Mouse (Mus musculus) embryonic facial prominence, embryonic 12.5 days (tissue): ENCODE data around the gene Tprkb. TPM values are rescaled to one million over a fixed set of nuclear protein-coding genes. Genes with fewer than 3 reads are reported as not detected.
"Not testable (repeated sequence)": the region's sequence is repeated elsewhere in the genome, so short reads cannot be mapped to it uniquely, and the experiment has no call there.

Experiments
- ATAC-seq: fragments of 200-750 bp; cut with Nextera tagmentation; 2 replicates; pipeline ENCODE4 v1.8.0; 2017; ENCODE audit not compliant: insufficient number of reproducible peaks, insufficient read depth, low FRiP score, low TSS enrichment
- H3K27ac ChIP-seq: fragments of 300-500 bp; sonication (generic); 2 replicates; pipeline ENCODE4 v1.5.1; 2016; ENCODE audit warnings: mild to moderate bottlenecking
- H3K27me3 ChIP-seq: fragments of 300-500 bp; sonication (generic); 2 replicates; pipeline ENCODE4 v1.6.1; 2016; ENCODE audit warnings: mild to moderate bottlenecking, moderate library complexity
- H3K36me3 ChIP-seq: fragments of 300-500 bp; sonication (generic); 2 replicates; pipeline ENCODE4 v1.6.1; 2016; ENCODE audit warnings: mild to moderate bottlenecking
- H3K4me1 ChIP-seq: fragments of 300-500 bp; sonication (generic); 2 replicates; pipeline ENCODE4 v1.6.1; 2016
- H3K4me2 ChIP-seq: fragments of 300-500 bp; sonication (generic); replicated peaks from 2 replicates; pipeline ENCODE4 v1.6.1; 2016; ENCODE audit warnings: mild to moderate bottlenecking, moderate library complexity
- H3K4me3 ChIP-seq: fragments of 300-500 bp; sonication (generic); 2 replicates; pipeline ENCODE4 v1.5.1; 2016; ENCODE audit warnings: mild to moderate bottlenecking
- H3K9ac ChIP-seq: fragments of 300-500 bp; sonication (generic); 2 replicates; pipeline ENCODE4 v1.6.1; 2016; ENCODE audit warnings: mild to moderate bottlenecking, moderate library complexity
- H3K9me3 ChIP-seq: fragments of 300-500 bp; sonication (generic); 2 replicates; pipeline ENCODE4 v1.6.1; 2016; ENCODE audit warnings: mild to moderate bottlenecking, moderate library complexity
- WGBS: fragments of 180-500 bp; shearing (Covaris S2); methylation state at CpG from one replicate; pipeline ENCODE4 v1.1.7; 2016; 5-methylcytosine and 5-hydroxymethylcytosine counted together
- polyA plus RNA-seq: library from polyadenylated mRNA; unstranded; fragments of >200 nt; fragmentation: Nextera tagmentation; extraction: Ambion mirVana; gene quantifications from 2 replicates; pipeline ENCODE4 v1.2.1, GENCODE M21; 2016

Gene Tprkb
- 38.9 and 41.3 TPM in 2 replicates for polyA plus RNA-seq

GRCm38 (mm10) chr6:85911587-85911986 lies at the start of gene Tprkb:
Gene Tprkb (plus strand): TSS chr6:85911865.
- no peaks in the 10 kb centered on the region for H3K9me3 ChIP-seq
- no peak within 1 kb of the TSS for H3K27ac ChIP-seq
- WGBS, result 80% methylated on average over 3 of the region's 3 CpGs
- peaks cover 9% of the 10 kb centered on the region; the same call in 1 of the 2 replicates for H3K4me1 ChIP-seq
- H3K4me2 ChIP-seq, result no peak within 1 kb of the TSS
- no peaks in the 10 kb centered on the region for H3K27me3 ChIP-seq
- no peaks in the 10 kb centered on the region for H3K36me3 ChIP-seq
- no peak within 1 kb of the TSS for H3K9ac ChIP-seq
- ATAC-seq, result no peak
- H3K4me3 ChIP-seq, result no peak within 1 kb of the TSS

GRCm38 (mm10) chr6:85862565-85862964 lies 49.1 kb upstream of the Tprkb start:
- no peaks in the 10 kb centered on the region for H3K9me3 ChIP-seq
- H3K36me3 ChIP-seq, result no peaks in the 10 kb centered on the region
- WGBS, result 75% methylated on average over 3 of the region's 3 CpGs
- no peak overlapping the region for H3K27ac ChIP-seq
- H3K4me1 ChIP-seq, result no peaks in the 10 kb centered on the region
- no peak for ATAC-seq
- H3K4me2 ChIP-seq, result no peak overlapping the region
- H3K9ac ChIP-seq, result no peak overlapping the region
- H3K4me3 ChIP-seq, result no peak overlapping the region
- H3K27me3 ChIP-seq, result no peaks in the 10 kb centered on the region

GRCm38 (mm10) chr6:85863136-85863535 lies 48.5 kb upstream of the Tprkb start:
- Histone ChIP-seq H3K4me2 (no peak overlapping the region), H3K9ac (no peak overlapping the region), H3K36me3 (no peaks in the 10 kb centered on the region), H3K4me3 (no peak overlapping the region), H3K27me3 (no peaks in the 10 kb centered on the region), H3K4me1 (no peaks in the 10 kb centered on the region), H3K27ac (no peak overlapping the region), H3K9me3 (no peaks in the 10 kb centered on the region)
- 80% methylated on average over 2 of the region's 2 CpGs for WGBS
- no peak for ATAC-seq

GRCm38 (mm10) chr6:85863840-85864239 lies 47.8 kb upstream of the Tprkb start:
- Histone ChIP-seq H3K4me3 (no peak overlapping the region), H3K9ac (no peak overlapping the region), H3K27ac (no peak overlapping the region), H3K4me2 (no peak overlapping the region), H3K27me3 (no peaks in the 10 kb centered on the region), H3K36me3 (no peaks in the 10 kb centered on the region), H3K4me1 (no peaks in the 10 kb centered on the region), H3K9me3 (no peaks in the 10 kb centered on the region)
- 91% methylated on average over 2 of the region's 2 CpGs for WGBS
- ATAC-seq, result no peak

- not testable (repeated sequence) for H3K27ac ChIP-seq, H3K9me3 ChIP-seq, H3K9ac ChIP-seq, H3K27me3 ChIP-seq, H3K4me2 ChIP-seq, H3K4me3 ChIP-seq, ATAC-seq, H3K4me1 ChIP-seq, H3K36me3 ChIP-seq
- WGBS, result 76% methylated on average over 5 of the region's 7 CpGs
These were observed 46.6 kb upstream of the Tprkb start for GRCm38 (mm10) chr6:85864900-85865639.

GRCm38 (mm10) chr6:85866166-85866565 lies 45.5 kb upstream of the Tprkb start:
- not testable (repeated sequence) for H3K27me3 ChIP-seq, H3K9me3 ChIP-seq, H3K4me1 ChIP-seq, H3K36me3 ChIP-seq, H3K4me3 ChIP-seq, H3K4me2 ChIP-seq, H3K27ac ChIP-seq, H3K9ac ChIP-seq, ATAC-seq
- 82% methylated on average over 3 of the region's 3 CpGs for WGBS

- not testable (repeated sequence) for H3K4me2 ChIP-seq, H3K27me3 ChIP-seq, H3K9ac ChIP-seq, H3K27ac ChIP-seq, H3K4me3 ChIP-seq, H3K9me3 ChIP-seq, ATAC-seq, H3K36me3 ChIP-seq, H3K4me1 ChIP-seq
- 86% methylated on average over 1 of the region's 1 CpGs for WGBS
These were observed 44.7 kb upstream of the Tprkb start for GRCm38 (mm10) chr6:85866995-85867394.

- no peaks in the 10 kb centered on the region for H3K4me1 ChIP-seq
- H3K36me3 ChIP-seq, result no peaks in the 10 kb centered on the region
- H3K4me3 ChIP-seq, result no peak overlapping the region
- H3K4me2 ChIP-seq, result no peak overlapping the region
- no peak for ATAC-seq
- H3K9ac ChIP-seq, result no peak overlapping the region
- H3K9me3 ChIP-seq, result no peaks in the 10 kb centered on the region
- WGBS, result 64% methylated on average over 8 of the region's 8 CpGs
- no peaks in the 10 kb centered on the region for H3K27me3 ChIP-seq
- H3K27ac ChIP-seq, result no peak overlapping the region
These were observed 43.7 kb upstream of the Tprkb start for GRCm38 (mm10) chr6:85867726-85868690.

- H3K27me3 ChIP-seq, H3K9me3 ChIP-seq, H3K4me1 ChIP-seq, H3K4me2 ChIP-seq, H3K9ac ChIP-seq, ATAC-seq, H3K4me3 ChIP-seq, H3K27ac ChIP-seq, H3K36me3 ChIP-seq: not testable (repeated sequence)
- 82% methylated on average over 5 of the region's 5 CpGs for WGBS
These were observed 42.7 kb upstream of the Tprkb start, which contains the start of gene Nat8f2 for GRCm38 (mm10) chr6:85869006-85869405. Gene Nat8f2 (minus strand): TSS chr6:85869158.

GRCm38 (mm10) chr6:85883246-85883645 lies 28.4 kb upstream of the Tprkb start:
- H3K36me3 ChIP-seq, H3K27ac ChIP-seq, H3K4me2 ChIP-seq, H3K4me3 ChIP-seq, ATAC-seq, H3K27me3 ChIP-seq, H3K4me1 ChIP-seq, H3K9ac ChIP-seq: not testable (repeated sequence)
- peaks cover 19% of the 10 kb centered on the region for H3K9me3 ChIP-seq
- WGBS, result 92% methylated on average over 9 of the region's 9 CpGs

- WGBS, result 81% methylated on average over 1 of the region's 1 CpGs
- no peaks in the 10 kb centered on the region for H3K27me3 ChIP-seq
- no peak for ATAC-seq
- no peak overlapping the region for H3K4me2 ChIP-seq
- no peak overlapping the region for H3K27ac ChIP-seq
- H3K4me1 ChIP-seq, result no peaks in the 10 kb centered on the region
- no peaks in the 10 kb centered on the region for H3K36me3 ChIP-seq
- H3K9me3 ChIP-seq, result peaks cover 19% of the 10 kb centered on the region
- no peak overlapping the region for H3K4me3 ChIP-seq
- no peak overlapping the region for H3K9ac ChIP-seq
These were observed 27.4 kb upstream of the Tprkb start for GRCm38 (mm10) chr6:85884311-85884710.

- H3K9ac ChIP-seq, result no peak overlapping the region
- WGBS, result 98% methylated on average over 2 of the region's 2 CpGs
These were observed 22.7 kb upstream of the Tprkb start for GRCm38 (mm10) chr6:85888961-85889360.

More at GRCm38 (mm10) chr6:85888961-85889360, 22.7 kb upstream of the Tprkb start:
- no peak for ATAC-seq
- no peaks in the 10 kb centered on the region for H3K4me1 ChIP-seq
- no peak overlapping the region for H3K27ac ChIP-seq
- H3K27me3 ChIP-seq, result no peaks in the 10 kb centered on the region
- H3K4me3 ChIP-seq, result no peak overlapping the region
- no peak overlapping the region for H3K4me2 ChIP-seq
- no peaks in the 10 kb centered on the region for H3K36me3 ChIP-seq
- H3K9me3 ChIP-seq, result peaks cover 5% of the 10 kb centered on the region
